Mouse (Mus musculus) embryonic facial prominence, embryonic 14.5 days (tissue): ENCODE measurements around the gene Krt76. TPM values are rescaled to one million over a fixed set of nuclear protein-coding genes. Genes with fewer than 3 reads are reported as not detected.

Experiments
- ATAC-seq: fragments of 200-750 bp; cut with Nextera tagmentation; 2 replicates; pipeline ENCODE4 v1.8.0; 2017; ENCODE audit warnings: low read depth, moderate number of reproducible peaks, moderate TSS enrichment
- DNase-seq: peaks from one replicate; pipeline ENCODE4 v3.0.0-alpha.2; 2015; ENCODE audit warnings: low spot score
- H3K27ac ChIP-seq: fragments of 300-500 bp; sonication (generic); replicated peaks from 2 replicates; pipeline ENCODE4 v1.5.1; 2014; ENCODE audit warnings: low read depth, mild to moderate bottlenecking, low read length, moderate library complexity
- H3K27me3 ChIP-seq: fragments of 300-500 bp; sonication (generic); replicated peaks from 2 replicates; pipeline ENCODE4 v1.6.1; 2014; ENCODE audit warnings: low read length; ENCODE audit not compliant: control insufficient read depth, insufficient read depth
- H3K36me3 ChIP-seq: fragments of 300-500 bp; sonication (generic); 2 replicates; pipeline ENCODE4 v1.6.1; 2014; ENCODE audit warnings: low read length, mixed read lengths; ENCODE audit not compliant: control insufficient read depth, insufficient read depth
- H3K4me1 ChIP-seq: fragments of 300-500 bp; sonication (generic); 2 replicates; pipeline ENCODE4 v1.6.1; 2014; ENCODE audit warnings: antibody characterized with exemption, low read length; ENCODE audit not compliant: control insufficient read depth, insufficient read depth
- H3K4me2 ChIP-seq: fragments of 300-500 bp; sonication (generic); 2 replicates; pipeline ENCODE4 v1.6.1; 2014; ENCODE audit warnings: low read depth, mild to moderate bottlenecking, low read length, moderate library complexity, mixed read lengths
- H3K4me3 ChIP-seq: fragments of 300-500 bp; sonication (generic); 2 replicates; pipeline ENCODE4 v1.5.1; 2014; ENCODE audit warnings: low read depth, mild to moderate bottlenecking, low read length
- H3K9ac ChIP-seq: fragments of 300-500 bp; sonication (generic); 2 replicates; pipeline ENCODE4 v1.6.1; 2014; ENCODE audit warnings: low read depth, mild to moderate bottlenecking, low read length, moderate library complexity, mixed read lengths
- H3K9me3 ChIP-seq: fragments of 300-500 bp; sonication (generic); 2 replicates; pipeline ENCODE4 v1.6.1; 2016; ENCODE audit warnings: low read length; ENCODE audit not compliant: control insufficient read depth
- WGBS: fragments of 180-500 bp; shearing (Covaris S2); extraction: QIAGEN DNeasy Blood & Tissue Kit; methylation state at CpG from one replicate; pipeline ENCODE4 v1.1.7; 2014; 5-methylcytosine and 5-hydroxymethylcytosine counted together
- polyA plus RNA-seq: library from polyadenylated mRNA; unstranded; fragments of >200 nt; fragmentation: Nextera tagmentation; extraction: Ambion mirVana; gene quantifications from 2 replicates; pipeline ENCODE4 v1.2.1, GENCODE M21; 2014

Krt76 gene
- polyA plus RNA-seq, 1 experiment from 2014 or later, result 0.31 TPM

GRCm38 (mm10) chr15:101878041-101878440 lies 14.7 kb downstream of the Krt76 start:
- Histone ChIP-seq H3K9ac (no peak overlapping the region), H3K27me3 (no peaks in the 10 kb centered on the region), H3K36me3 (no peaks in the 10 kb centered on the region), H3K4me2 (no peak overlapping the region), H3K4me1 (no peaks in the 10 kb centered on the region), H3K27ac (no peak overlapping the region), H3K9me3 (no peaks in the 10 kb centered on the region), H3K4me3 (no peak overlapping the region)
- no peak for ATAC-seq
- no peak for DNase-seq
- 53% methylated on average over 2 of the region's 2 CpGs for WGBS

GRCm38 (mm10) chr15:101874383-101874782 lies 18.3 kb downstream of the Krt76 start:
- no peak overlapping the region for H3K27ac ChIP-seq
- H3K4me1 ChIP-seq, result no peaks in the 10 kb centered on the region
- H3K9me3 ChIP-seq, result no peaks in the 10 kb centered on the region
- H3K9ac ChIP-seq, result no peak overlapping the region
- H3K27me3 ChIP-seq, result no peaks in the 10 kb centered on the region
- no peak overlapping the region for H3K4me2 ChIP-seq
- no peak overlapping the region for H3K4me3 ChIP-seq
- no peak for ATAC-seq
- 75% methylated on average over 1 of the region's 1 CpGs for WGBS
- DNase-seq, result no peak
- no peaks in the 10 kb centered on the region for H3K36me3 ChIP-seq

DNA sequence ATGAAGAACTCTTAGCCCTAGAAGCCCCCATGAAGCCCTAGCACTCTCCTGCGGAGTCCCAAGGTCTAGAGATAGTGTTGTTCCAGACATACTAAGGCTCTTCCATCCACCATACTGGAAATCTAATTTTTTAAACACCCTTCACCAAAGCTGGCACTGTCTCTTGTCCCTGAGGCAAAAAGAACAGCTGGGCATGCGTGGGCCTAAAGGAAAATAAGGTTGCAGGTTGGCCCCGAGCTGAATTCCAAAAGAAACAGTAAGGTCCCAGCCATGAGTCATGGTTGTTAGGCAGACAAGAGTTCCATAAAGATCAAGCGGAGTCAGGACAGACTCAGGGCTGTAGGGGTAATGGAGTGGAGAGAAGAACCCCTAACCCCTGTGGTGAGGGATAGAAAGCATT lies 19.5 kb downstream of the Krt76 start:
- ATAC-seq, result no peak
- 62% methylated on average over 4 of the region's 4 CpGs for WGBS
- no peaks in the 10 kb centered on the region for H3K9me3 ChIP-seq

GRCm38 (mm10) chr15:101869431-101869830 lies 23.3 kb downstream of the Krt76 start, which contains the start of gene Krt77:
Krt77 (minus strand) TSS chr15:101869705.
- Histone ChIP-seq H3K27ac (no peak within 1 kb of the TSS), H3K9ac (no peak within 1 kb of the TSS), H3K36me3 (no peaks in the 10 kb centered on the region), H3K4me3 (no peak within 1 kb of the TSS), H3K9me3 (no peaks in the 10 kb centered on the region), H3K27me3 (no peaks in the 10 kb centered on the region), H3K4me1 (no peaks in the 10 kb centered on the region), H3K4me2 (no peak within 1 kb of the TSS)
- DNase-seq (peak; percentile 12), ATAC-seq (no peak)
- 37% methylated on average over 6 of the region's 6 CpGs for WGBS

More for the DNA sequence above, 19.5 kb downstream of the Krt76 start:
- H3K4me2 ChIP-seq, result no peak overlapping the region
- no peak overlapping the region for H3K9ac ChIP-seq
- H3K4me3 ChIP-seq, result no peak overlapping the region
- no peaks in the 10 kb centered on the region for H3K4me1 ChIP-seq
- no peaks in the 10 kb centered on the region for H3K27me3 ChIP-seq
- H3K27ac ChIP-seq, result no peak overlapping the region
- H3K36me3 ChIP-seq, result no peaks in the 10 kb centered on the region
- DNase-seq, result no peak

- Histone ChIP-seq H3K4me3 (no peak overlapping the region), H3K9ac (no peak overlapping the region), H3K4me1 (no peaks in the 10 kb centered on the region), H3K9me3 (no peaks in the 10 kb centered on the region), H3K27me3 (peaks cover under 1% of the 10 kb centered on the region; the same call in 1 of the 2 replicates), H3K36me3 (no peaks in the 10 kb centered on the region), H3K4me2 (no peak overlapping the region), H3K27ac (no peak overlapping the region)
- DNase-seq (no peak), ATAC-seq (no peak)
- WGBS, result 79% methylated on average over 7 of the region's 7 CpGs
Observed at GRCm38 (mm10) chr15:101866754-101867153, 26.0 kb downstream of the Krt76 start.

DNA sequence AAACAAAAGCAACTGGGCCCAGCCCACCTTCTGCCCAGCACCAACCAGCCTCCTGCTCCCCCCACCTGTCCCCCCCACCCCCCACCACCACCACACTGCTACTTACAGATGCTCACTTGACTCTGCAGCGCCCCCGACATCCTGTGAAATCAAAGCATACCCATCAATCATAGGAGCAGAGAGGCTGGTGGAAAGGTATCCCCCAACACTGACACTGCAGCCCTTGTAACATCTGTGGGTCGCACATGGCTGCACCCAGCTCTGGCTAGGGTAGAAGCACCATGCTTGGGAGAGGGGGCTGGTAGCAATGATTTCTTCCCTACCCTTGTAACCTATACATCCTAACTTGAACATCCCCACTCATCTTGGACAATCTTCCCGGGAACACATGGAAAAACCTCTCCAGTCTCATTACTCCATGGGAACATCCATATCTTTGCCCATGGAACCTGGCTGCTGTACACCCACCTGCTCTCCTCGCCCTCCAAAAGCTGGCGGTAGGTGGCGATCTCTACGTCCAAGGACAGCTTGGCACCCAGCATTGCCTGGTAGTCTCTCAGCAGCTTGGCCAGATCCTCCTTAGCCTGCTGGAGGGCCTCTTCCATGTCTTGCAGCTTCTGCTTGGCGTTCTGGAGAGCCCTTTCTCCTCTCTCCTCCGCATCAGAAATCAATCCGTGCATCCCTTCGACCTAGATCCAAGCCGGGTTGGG lies 32.1 kb downstream of the Krt76 start:
- Histone ChIP-seq H3K27me3 (peaks cover 38% of the 10 kb centered on the region), H3K4me3 (peak overlapping the region; percentile 43; the same call in 1 of the 2 replicates), H3K4me2 (peak overlapping the region; percentile 80), H3K9me3 (no peaks in the 10 kb centered on the region), H3K9ac (peak overlapping the region; percentile 59; the same call in 1 of the 2 replicates), H3K27ac (no peak overlapping the region), H3K4me1 (0 out of 2 replicates have a peak, but pooled peaks cover 3% of the 10 kb centered on the region), H3K36me3 (no peaks in the 10 kb centered on the region)
- 48% methylated on average over 13 of the region's 13 CpGs for WGBS
- ATAC-seq, result no peak
- DNase-seq, result no peak

- WGBS, result under 1% methylated on average over 15 of the region's 33 CpGs
- peak; percentile 33 for DNase-seq
Observed at GRCm38 (mm10) chr15:101859735-101860170, 33.0 kb downstream of the Krt76 start.

GRCm38 (mm10) chr15:101858673-101859425 lies 33.9 kb downstream of the Krt76 start:
- H3K4me3 ChIP-seq, result no peak overlapping the region
- peaks cover 7% of the 10 kb centered on the region for H3K4me1 ChIP-seq
- H3K27me3 ChIP-seq, result peaks cover 38% of the 10 kb centered on the region
- H3K27ac ChIP-seq, result no peak overlapping the region
- H3K36me3 ChIP-seq, result no peaks in the 10 kb centered on the region
- 11% methylated on average over 11 of the region's 11 CpGs for WGBS
- no peaks in the 10 kb centered on the region for H3K9me3 ChIP-seq
- DNase-seq, result no peak
- H3K9ac ChIP-seq, result no peak overlapping the region
- peak overlapping the region; percentile 80 for H3K4me2 ChIP-seq
- ATAC-seq, result no peak

More at GRCm38 (mm10) chr15:101859735-101860170, 33.0 kb downstream of the Krt76 start:
- peak overlapping the region; percentile 43 for H3K4me3 ChIP-seq
- peaks cover 38% of the 10 kb centered on the region for H3K27me3 ChIP-seq
- H3K4me2 ChIP-seq, result peak overlapping the region; percentile 80
- H3K36me3 ChIP-seq, result no peaks in the 10 kb centered on the region
- H3K9ac ChIP-seq, result peak overlapping the region; percentile 59
- 0 out of 2 replicates have a peak overlapping the region, but pooled peaks have one; percentile 36 for H3K27ac ChIP-seq
- H3K4me1 ChIP-seq, result peaks cover 3% of the 10 kb centered on the region; the same call in 1 of the 2 replicates
- ATAC-seq, result 0 out of 2 replicates have a peak, but pooled peaks have one; percentile 11
- no peaks in the 10 kb centered on the region for H3K9me3 ChIP-seq
